Mouse (Mus musculus): ENCODE results near the gene Tle4. TPM values are rescaled to one million over a fixed set of nuclear protein-coding genes. Genes with fewer than 3 reads are reported as not detected.
"Not testable (repeated sequence)": the region's sequence is repeated elsewhere in the genome, so short reads cannot be mapped to it uniquely, and the experiment has no call there.

The Tle4 gene
- total RNA-seq (2021) = 10 to 100 TPM; 10.8 to 12.1 TPM

DNA sequence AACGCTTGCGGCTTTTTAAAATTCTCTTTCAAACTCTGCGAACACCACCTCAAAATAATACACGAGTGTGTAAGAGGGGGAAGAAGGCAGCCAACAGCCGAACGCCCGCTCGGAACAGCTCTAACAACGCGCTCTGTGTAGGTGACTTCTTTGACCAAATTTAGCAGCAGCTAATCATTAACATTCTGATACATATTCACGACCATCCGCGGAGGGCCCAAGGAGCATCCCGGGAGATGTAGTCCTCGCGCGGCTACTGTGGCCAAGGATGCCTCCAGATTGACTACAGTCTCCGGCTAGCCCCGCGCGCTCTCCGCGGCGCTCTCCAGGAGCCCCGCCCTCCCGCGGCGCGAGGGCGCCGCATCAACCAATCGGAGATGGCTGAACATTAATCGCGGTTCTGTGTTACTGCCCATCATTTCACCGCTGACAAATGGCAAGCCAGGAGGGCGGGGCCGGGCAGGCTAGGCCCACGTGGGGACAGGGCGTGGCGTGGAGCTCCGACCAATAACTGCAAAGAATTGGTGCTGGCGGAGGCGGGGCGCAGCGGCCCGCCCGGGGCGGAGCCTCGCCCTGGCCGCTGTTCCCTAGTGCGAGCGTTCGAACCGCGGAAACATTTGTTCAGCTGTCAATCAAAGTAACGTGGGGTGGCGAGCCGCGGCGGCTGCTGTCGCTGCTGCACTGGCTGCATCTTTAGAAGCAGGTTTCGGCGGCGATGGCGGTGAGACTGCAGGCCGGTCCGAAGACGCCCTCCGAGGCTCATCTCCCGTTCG, at the start of gene Tle4:
Gene Tle4, minus strand, starts transcription at position 135 of the 773 bp plus-strand sequence.
- DNase-seq = peak; percentile 100
- intact Hi-C loops (cut with DNase I) = loop anchor here (10.0 kb wide), 1 partner anchor 353 kb away; no protein-coding TSS in a partner anchor

DNA sequence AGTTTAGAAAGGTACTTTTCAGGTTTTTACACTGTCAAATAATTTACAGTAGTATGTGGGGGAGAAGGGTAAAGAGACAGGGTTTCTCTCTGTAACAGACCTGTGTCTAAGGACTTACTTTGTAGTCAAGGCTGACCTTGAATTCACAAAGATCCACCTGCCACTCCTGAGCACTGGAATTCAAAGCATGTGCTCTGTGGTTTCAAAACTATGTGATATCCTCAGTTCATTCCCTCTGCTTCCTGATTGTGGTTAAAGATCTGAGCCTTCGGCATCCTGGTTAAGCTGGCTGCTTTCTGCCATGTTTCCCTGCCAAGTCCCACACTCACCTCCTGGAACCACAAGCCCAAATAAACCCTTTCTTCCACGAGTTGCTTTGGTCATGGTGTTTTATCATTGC, 47.8 kb upstream of the Tle4 start:
- intact Hi-C loops (cut with DNase I) = no loop called here
- DNase-seq = no peak

GRCm38 (mm10) chr19:14644756-14645155, 46.9 kb upstream of the Tle4 start:
- intact Hi-C loops (cut with DNase I) = no loop called here
- no peak for DNase-seq

- DNase-seq; intact Hi-C loops (cut with DNase I): not testable (repeated sequence)
Observed at GRCm38 (mm10) chr19:14643091-14643490, 45.2 kb upstream of the Tle4 start.

DNA sequence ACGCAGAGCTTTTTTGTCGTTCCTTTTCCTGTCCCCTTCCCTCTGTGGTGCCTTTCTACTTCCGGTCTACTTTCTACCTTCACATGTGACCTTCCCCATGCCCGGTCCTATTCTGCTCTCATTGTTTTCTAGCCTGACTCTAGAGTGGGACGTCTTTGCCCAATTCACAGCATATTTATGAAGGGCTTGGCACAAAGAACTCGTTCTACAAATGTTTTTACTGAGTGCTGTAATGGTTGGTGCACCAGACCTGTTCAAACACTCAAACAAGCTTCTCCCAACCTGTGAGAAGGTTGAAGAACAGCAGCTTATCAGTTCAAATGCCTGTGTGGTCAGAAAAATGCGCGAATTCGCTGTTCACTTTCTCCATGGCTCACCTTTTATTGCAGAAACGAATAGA, 44.8 kb upstream of the Tle4 start:
- intact Hi-C loops (cut with DNase I) = no loop called here
- no peak for DNase-seq

GRCm38 (mm10) chr19:14635213-14635928, 37.5 kb upstream of the Tle4 start:
- peak; percentile 5 to 20 for DNase-seq
- intact Hi-C loops (cut with DNase I) = no loop called here

GRCm38 (mm10) chr19:14623355-14623754, 25.5 kb upstream of the Tle4 start:
- intact Hi-C loops (cut with DNase I) = no loop called here
- DNase-seq = no peak

DNA sequence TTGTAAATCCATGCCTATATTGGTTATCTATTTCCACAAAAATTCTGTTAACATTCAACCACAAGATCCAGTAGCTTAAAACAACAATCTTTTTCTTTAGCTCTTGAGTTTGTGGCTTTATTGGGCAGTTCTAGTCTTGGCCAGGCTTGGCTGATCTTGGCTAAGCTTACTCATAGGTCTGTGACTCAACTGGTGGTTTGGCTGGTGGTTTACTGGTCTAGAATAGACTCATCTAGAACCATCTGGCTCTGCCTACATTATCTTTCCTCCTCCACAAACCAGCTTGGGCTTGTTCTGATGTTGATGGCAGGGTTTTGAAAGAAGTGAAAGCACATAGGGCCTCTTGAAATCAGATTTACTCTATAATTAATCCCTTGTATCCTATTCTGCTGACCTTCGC, 22.7 kb upstream of the Tle4 start:
- no peak for DNase-seq
- intact Hi-C loops (cut with DNase I) = no loop called here

GRCm38 (mm10) chr19:14619814-14620213, 22.0 kb upstream of the Tle4 start:
- intact Hi-C loops (cut with DNase I) = no loop called here
- DNase-seq = no peak

DNA sequence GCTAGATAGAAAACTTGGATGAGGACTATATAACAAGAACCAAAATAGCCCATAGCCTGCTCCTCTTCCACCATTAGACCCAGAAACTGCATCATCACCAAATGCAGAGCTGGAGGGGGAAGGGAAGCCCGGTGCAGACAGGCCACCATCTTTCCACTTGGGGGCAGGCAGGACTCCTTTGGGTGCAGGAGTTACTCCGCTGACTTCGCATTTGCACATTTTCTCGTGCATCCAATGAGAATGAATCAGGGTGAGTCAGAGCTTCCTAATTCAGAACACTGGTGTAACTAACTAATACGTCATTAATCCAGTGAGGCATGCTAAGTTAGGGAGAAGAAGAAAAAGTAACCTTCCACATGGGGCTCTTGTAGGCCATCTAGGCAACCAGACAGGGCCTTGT, 17.0 kb upstream of the Tle4 start:
- intact Hi-C loops (cut with DNase I) = no loop called here
- DNase-seq = no peak

DNA sequence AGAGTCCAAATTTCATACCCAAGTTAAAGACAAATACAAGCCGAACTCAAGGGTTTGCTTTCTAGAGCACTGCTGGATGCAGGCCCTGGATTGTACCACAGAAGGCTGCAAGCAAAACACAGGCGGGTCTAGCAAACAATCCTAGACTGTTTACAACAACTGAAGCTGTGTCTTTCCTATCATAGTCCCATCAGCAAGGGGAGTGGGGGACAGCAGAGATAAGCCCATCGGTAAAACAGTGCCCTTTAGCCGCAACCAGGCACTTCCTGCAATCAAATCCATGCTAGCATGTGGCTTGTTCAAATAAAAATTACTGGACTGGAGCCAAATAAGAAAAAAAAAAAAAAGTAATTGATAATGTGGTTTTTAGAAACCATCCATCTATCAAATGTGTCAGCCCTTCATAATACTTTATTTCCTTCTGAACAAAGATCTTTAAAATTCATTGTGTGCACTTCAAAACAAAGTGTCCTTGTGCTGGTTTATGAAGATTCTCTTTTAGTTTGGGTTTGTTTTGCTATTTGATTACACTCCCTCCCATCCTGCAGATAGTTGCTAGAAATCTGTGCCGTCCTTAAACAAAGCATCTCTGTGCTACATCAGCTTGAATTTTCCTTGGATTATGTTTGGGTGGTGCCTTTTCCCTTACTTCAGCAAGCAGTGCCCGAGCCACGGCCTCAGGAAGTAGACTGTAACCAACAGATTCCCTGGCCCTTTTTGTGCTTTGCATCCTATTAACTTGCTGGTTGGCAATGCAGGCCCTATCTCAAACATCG, 12.9 kb upstream of the Tle4 start:
- intact Hi-C loops (cut with DNase I) = no loop called here
- DNase-seq = no peak

DNA sequence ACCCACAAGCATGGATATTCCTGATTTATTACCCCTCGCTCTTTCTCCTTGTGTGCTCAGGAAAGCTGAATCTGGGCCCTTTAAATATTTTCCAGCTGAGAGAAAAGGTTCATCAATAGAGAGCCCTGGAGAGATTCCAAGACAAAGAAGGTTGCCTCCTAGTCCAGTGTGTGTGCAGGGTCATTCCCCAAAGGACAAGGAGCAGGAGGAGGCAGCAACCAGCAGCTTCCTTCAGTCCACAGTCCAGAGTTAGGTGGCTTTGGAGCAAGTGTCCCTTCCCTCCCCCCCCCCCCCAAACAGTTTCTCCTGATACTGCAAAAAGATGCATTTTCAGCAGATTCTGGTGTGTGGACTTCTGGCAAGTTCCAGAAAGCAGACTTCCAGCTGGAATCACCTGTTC, 3.0 kb upstream of the Tle4 start:
- DNase-seq = no peak
- intact Hi-C loops (cut with DNase I) = no loop called here

DNA sequence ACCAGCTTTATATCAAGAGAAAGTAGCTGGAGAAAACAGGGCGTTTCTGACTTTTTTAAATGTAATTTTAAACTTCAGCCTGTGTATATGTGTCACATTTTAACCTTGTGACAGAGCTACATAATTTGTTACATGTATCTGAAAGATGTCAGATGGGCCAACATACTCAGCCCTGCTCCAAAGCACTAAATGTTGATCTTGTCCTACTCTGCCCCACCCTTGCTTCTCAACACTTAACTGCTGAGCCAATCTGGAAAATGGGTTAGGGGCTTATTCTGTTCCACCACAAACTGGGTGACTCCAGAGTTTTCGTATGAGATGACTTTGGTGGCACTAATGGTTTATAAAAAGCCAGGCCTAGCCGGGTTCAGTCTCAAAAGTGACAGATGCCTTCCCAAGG, 2.5 kb upstream of the Tle4 start:
- intact Hi-C loops (cut with DNase I) = no loop called here
- DNase-seq = no peak

- DNase-seq = no peak
- intact Hi-C loops (cut with DNase I) = loop anchor here (10.0 kb wide), 1 partner anchor 355 kb away; no protein-coding TSS in a partner anchor
Observed at GRCm38 (mm10) chr19:14599851-14600251, 2.0 kb upstream of the Tle4 start.

DNA sequence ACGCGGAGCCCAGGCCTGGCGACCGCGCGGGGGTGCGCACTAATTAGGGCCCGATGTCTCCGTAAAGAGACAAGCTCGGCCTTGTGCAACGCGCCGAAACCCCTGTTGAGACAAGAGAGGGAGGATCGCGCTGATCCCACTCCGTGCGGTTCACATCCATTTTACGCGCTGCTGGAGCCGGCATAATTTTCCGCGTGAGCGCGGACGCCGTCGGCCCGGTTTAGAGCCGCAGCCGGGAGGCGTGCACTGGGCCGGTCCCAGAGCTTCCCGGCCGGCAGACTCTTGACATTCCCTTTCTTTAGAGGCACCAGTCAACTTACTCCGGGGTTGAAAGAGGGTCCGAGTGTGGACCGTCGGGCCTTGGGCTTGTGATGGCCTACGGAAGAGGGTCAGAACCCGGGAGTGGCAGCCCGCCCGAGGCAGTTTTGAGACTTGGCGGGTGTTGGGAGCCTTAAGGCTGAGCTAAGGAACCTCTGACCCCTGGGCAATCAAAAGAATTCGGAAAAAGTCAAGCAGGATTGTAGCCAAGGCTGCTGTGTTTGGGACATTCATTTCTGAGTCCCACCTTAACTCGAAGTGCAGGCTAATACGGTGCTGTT, 938 bp upstream of the Tle4 start:
- intact Hi-C loops (cut with DNase I) = loop anchor here (10.0 kb wide), 1 partner anchor 354 kb away; no protein-coding TSS in a partner anchor
- no peak for DNase-seq

GRCm38 (mm10) chr19:14596941-14597916, 622 bp downstream of the Tle4 start:
- peak; percentile 60 to 62 for DNase-seq
- intact Hi-C loops (cut with DNase I) = loop anchor here (10.0 kb wide), 1 partner anchor 352 kb away; no protein-coding TSS in a partner anchor

GRCm38 (mm10) chr19:14596358-14596940, 1.4 kb downstream of the Tle4 start:
- intact Hi-C loops (cut with DNase I) = loop anchor here (10.0 kb wide), 1 partner anchor 352 kb away; no protein-coding TSS in a partner anchor

DNA sequence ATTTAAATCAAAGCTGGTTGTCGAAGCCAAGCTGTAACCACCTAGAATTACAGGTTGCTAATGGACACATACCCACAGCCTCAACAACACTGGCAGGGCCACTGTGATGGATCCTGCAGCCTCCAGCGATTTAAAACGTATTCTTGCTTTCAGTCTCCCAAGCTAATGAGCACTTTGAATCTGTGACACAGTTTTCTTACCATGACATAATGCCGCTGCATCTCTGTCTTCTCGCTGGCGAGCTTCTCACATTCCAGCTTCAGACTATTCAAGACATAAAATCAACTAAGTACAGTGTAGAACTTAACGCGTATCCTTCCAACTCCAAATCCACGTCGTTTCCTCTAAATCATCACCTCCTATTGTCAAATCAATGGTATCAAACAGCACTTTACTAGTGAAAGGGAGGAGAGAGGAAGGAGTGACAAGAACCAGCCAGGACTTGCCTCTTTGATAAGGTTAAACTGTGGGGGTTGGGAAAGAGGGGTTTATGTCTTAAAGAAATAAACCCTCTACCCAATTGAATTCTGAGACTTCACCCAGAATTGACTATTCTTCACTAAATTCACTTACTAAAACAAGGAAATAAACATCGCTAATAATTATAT, 2.4 kb downstream of the Tle4 start:
- peak; percentile 15 to 18 for DNase-seq
- intact Hi-C loops (cut with DNase I) = loop anchor here (10.0 kb wide), 1 partner anchor 351 kb away; no protein-coding TSS in a partner anchor

More at GRCm38 (mm10) chr19:14596358-14596940, 1.4 kb downstream of the Tle4 start:
- DNase-seq = no peak

All from heart, postnatal 10 days (tissue).